Mouse (Mus musculus): ENCODE results near the gene Hspbap1. TPM values are rescaled to one million over a fixed set of nuclear protein-coding genes. Genes with fewer than 3 reads are reported as not detected.
A peak's percentile ranks its signal among the peaks of the same experiment; 100 is the strongest.

Gene Hspbap1
- polyA plus RNA-seq, 1 experiment from 2014 or later, result 15.1 TPM

DNA sequence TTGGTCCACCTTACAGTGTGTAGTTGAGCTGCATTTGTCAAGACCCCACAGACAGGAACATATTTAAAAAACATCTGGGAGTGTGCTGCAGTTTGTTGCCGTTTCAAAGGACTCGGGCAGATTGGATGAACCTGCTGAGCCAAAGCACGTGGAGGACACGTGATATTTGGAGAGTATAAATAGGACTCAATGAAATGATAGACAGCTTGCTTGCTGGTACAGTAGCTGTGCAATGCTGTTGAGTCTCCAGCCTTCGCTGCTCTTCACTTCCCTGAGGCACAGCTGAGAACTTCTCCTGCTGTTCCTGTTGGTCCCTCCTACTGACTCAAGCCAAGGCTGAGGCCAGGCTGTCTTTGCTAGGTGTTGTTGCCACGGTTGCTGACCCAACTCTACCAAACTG lies 29.2 kb upstream of the Hspbap1 start:
- Histone ChIP-seq H3K36me3 (replicated peaks; ENCODE audit: control insufficient read depth, insufficient read depth) (no peaks in the 10 kb centered on the region), H3K4me1 (replicated peaks; ENCODE audit: control insufficient read depth, insufficient read depth, low read length) (peaks cover 5% of the 10 kb centered on the region; the same call in 1 of the 2 replicates), H3K27me3 (ENCODE audit: control insufficient read depth, insufficient read depth, low read length) (no peaks in the 10 kb centered on the region), H3K4me2 (replicated peaks) (no peak overlapping the region), H3K9me3 (ENCODE audit: control insufficient read depth, low read length) (no peaks in the 10 kb centered on the region), H3K27ac (no peak overlapping the region), H3K4me3 (replicated peaks; ENCODE audit: low read length) (no peak overlapping the region), H3K9ac (no peak overlapping the region)
- DNase-seq (ENCODE audit: low spot score) (no peak), ATAC-seq (ENCODE audit: low FRiP score) (no peak)
- 83% methylated on average over 6 of the region's 6 CpGs for WGBS

DNA sequence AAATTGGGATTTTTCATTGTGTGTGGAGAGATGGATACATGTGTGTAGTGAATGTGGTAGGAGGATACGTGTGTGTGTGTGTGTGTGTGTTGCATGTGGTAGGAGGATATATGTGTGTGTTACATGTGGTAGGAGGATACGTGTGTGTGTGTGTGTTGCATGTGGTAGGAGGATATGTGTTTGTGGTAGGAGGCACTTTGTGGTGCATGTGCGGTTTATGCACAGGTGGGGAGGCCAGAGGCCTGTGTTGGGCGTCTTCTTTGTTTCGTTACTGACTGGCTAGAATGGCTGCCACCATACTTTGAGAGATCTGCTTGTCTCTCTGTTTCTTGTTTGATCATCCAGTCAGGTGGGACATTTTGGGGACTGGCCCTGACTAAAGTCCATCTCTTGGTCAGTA lies 28.6 kb upstream of the Hspbap1 start:
- Histone ChIP-seq H3K9ac (no peak overlapping the region), H3K27ac (no peak overlapping the region), H3K4me1 (replicated peaks; ENCODE audit: control insufficient read depth, insufficient read depth, low read length) (peaks cover 5% of the 10 kb centered on the region; the same call in 1 of the 2 replicates), H3K36me3 (replicated peaks; ENCODE audit: control insufficient read depth, insufficient read depth) (no peaks in the 10 kb centered on the region), H3K9me3 (ENCODE audit: control insufficient read depth, low read length) (no peaks in the 10 kb centered on the region), H3K4me3 (replicated peaks; ENCODE audit: low read length) (no peak overlapping the region), H3K4me2 (replicated peaks) (no peak overlapping the region), H3K27me3 (ENCODE audit: control insufficient read depth, insufficient read depth, low read length) (no peaks in the 10 kb centered on the region)
- no peak for DNase-seq (ENCODE audit: low spot score)
- ATAC-seq (ENCODE audit: low FRiP score), result no peak
- 91% methylated on average over 5 of the region's 5 CpGs for WGBS

DNA sequence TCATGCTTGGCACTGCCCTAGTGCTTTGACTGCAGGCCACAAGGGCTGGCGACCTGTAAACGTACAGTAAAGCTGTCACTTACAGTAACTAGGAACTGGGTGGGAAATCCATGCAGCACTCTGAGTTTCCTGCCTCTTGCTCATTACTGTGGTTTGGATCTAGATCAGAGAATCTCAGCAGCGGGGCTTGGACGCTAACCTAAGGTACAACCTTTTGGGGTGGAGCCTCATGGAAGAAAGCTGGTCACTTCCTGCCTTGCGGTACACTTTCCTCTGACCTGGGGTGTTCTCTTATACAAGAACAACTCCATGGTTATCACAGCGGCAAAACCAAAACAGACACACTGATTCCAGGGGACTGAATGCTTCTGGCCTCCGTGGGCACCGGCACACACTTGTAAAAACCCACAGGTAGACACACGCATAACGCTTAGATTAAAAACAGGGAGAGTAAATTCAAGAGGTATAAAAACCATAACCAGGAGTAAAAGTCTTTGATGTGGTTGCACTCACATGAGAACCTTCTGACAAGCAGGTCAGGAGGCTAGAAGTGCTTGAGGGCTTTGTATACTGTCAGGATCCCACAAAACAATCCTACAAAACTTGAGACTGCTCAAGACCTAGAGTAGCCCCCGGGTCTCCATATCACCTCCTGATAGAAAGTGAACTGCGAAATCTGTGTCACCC lies 27.8 kb upstream of the Hspbap1 start:
- Histone ChIP-seq H3K27me3 (ENCODE audit: control insufficient read depth, insufficient read depth, low read length) (no peaks in the 10 kb centered on the region), H3K9ac (no peak overlapping the region), H3K27ac (no peak overlapping the region), H3K4me1 (replicated peaks; ENCODE audit: control insufficient read depth, insufficient read depth, low read length) (peaks cover 5% of the 10 kb centered on the region; the same call in 1 of the 2 replicates), H3K36me3 (replicated peaks; ENCODE audit: control insufficient read depth, insufficient read depth) (no peaks in the 10 kb centered on the region), H3K4me2 (replicated peaks) (no peak overlapping the region), H3K9me3 (ENCODE audit: control insufficient read depth, low read length) (no peaks in the 10 kb centered on the region), H3K4me3 (replicated peaks; ENCODE audit: low read length) (no peak overlapping the region)
- ATAC-seq (ENCODE audit: low FRiP score) (no peak), DNase-seq (ENCODE audit: low spot score) (no peak)
- 93% methylated on average over 12 of the region's 12 CpGs for WGBS

DNA sequence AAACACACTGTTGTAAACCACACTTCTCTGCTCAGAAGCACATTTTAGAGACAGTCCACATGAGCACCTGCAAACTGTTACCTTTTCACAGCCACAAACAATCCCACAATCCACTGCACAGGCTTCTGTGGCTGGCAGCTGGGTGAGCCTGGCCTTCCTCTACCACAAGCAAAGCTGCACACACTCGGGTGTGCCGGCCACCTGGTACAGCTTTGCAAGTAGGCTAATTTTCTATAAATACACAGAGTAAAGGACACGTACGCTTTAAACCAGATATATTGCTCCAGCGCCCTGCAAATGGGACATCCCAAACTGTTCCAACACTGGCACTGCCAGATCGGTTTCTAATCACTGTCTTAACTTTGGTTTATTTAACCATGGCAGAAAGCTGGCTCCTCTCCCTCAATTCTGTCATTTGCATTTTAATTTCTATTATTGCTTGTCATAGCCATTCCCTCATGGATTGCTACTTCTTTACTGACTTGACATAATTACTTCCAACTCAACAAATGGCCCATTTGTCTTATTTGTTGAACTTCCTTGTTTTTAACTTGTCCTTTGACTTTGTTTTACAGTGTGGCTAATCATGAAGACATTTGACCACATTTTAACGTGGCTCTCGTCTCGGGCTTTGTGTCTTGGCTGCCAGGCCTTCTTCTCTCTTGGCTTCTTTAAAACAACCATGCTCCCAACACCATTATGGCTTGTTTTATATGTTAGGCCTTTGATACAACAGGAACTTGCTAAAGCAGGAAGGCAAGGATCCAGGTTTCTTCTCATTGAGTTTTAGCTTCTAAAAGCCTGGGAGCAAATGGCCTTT lies 22.5 kb upstream of the Hspbap1 start:
- no peak overlapping the region for H3K9ac ChIP-seq
- H3K36me3 ChIP-seq (replicated peaks; ENCODE audit: control insufficient read depth, insufficient read depth), result 0 out of 2 replicates have a peak, but pooled peaks cover 5% of the 10 kb centered on the region
- no peak overlapping the region for H3K4me2 ChIP-seq (replicated peaks)
- H3K27me3 ChIP-seq (ENCODE audit: control insufficient read depth, insufficient read depth, low read length), result no peaks in the 10 kb centered on the region
- H3K9me3 ChIP-seq (ENCODE audit: control insufficient read depth, low read length), result no peaks in the 10 kb centered on the region
- no peak overlapping the region for H3K27ac ChIP-seq
- H3K4me1 ChIP-seq (replicated peaks; ENCODE audit: control insufficient read depth, insufficient read depth, low read length), result no peaks in the 10 kb centered on the region
- ATAC-seq (ENCODE audit: low FRiP score) (no peak), DNase-seq (ENCODE audit: low spot score) (no peak)
- H3K4me3 ChIP-seq (replicated peaks; ENCODE audit: low read length), result no peak overlapping the region
- WGBS, result 77% methylated on average over 9 of the region's 9 CpGs

DNA sequence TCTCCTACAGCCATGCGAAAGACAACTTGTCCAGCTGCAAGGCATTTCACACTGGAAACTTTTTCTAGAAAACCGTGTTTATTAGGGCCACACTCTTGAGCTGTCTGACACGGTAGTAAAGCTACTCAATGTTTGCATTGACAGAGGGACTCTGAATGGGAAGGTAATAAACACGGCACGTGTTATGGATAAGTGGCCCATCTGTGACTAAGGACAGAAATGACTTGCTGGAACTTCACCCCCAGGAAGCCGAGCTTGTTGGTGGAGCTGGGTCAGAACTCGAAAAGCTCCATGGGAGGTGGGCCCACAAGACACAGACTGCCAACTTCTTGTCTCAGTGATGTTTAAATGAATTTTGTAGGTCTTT lies 22.0 kb upstream of the Hspbap1 start:
- Histone ChIP-seq H3K9ac (no peak overlapping the region), H3K4me1 (replicated peaks; ENCODE audit: control insufficient read depth, insufficient read depth, low read length) (no peaks in the 10 kb centered on the region), H3K27ac (no peak overlapping the region), H3K4me3 (replicated peaks; ENCODE audit: low read length) (no peak overlapping the region), H3K4me2 (replicated peaks) (no peak overlapping the region), H3K36me3 (replicated peaks; ENCODE audit: control insufficient read depth, insufficient read depth) (0 out of 2 replicates have a peak, but pooled peaks cover 5% of the 10 kb centered on the region), H3K9me3 (ENCODE audit: control insufficient read depth, low read length) (no peaks in the 10 kb centered on the region), H3K27me3 (ENCODE audit: control insufficient read depth, insufficient read depth, low read length) (no peaks in the 10 kb centered on the region)
- 90% methylated on average over 7 of the region's 7 CpGs for WGBS
- DNase-seq (ENCODE audit: low spot score) (no peak), ATAC-seq (ENCODE audit: low FRiP score) (no peak)

DNA sequence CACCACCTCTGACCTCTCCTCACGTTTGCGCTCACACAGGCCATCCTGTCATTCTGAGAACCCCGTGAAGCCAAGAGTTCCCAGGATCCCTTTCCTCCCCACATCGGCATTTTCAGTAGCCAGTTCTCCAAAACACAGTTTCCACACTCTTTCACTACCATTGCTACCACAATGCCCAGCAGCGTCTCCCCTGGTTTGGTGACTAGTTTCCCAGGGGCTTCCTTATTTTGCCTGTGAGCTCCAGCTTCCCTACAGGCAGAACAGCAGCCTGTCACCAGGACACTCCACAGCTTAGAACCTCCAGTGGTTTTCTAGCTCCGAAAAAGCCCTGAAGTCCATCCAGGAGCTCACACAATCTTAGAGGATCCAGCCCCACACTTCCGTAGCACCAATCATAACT lies 20.8 kb upstream of the Hspbap1 start:
- no peak for DNase-seq (ENCODE audit: low spot score)
- Histone ChIP-seq H3K9ac (no peak overlapping the region), H3K36me3 (replicated peaks; ENCODE audit: control insufficient read depth, insufficient read depth) (0 out of 2 replicates have a peak, but pooled peaks cover 5% of the 10 kb centered on the region), H3K27me3 (ENCODE audit: control insufficient read depth, insufficient read depth, low read length) (no peaks in the 10 kb centered on the region), H3K4me2 (replicated peaks) (no peak overlapping the region), H3K9me3 (ENCODE audit: control insufficient read depth, low read length) (no peaks in the 10 kb centered on the region), H3K4me3 (replicated peaks; ENCODE audit: low read length) (no peak overlapping the region), H3K27ac (no peak overlapping the region), H3K4me1 (replicated peaks; ENCODE audit: control insufficient read depth, insufficient read depth, low read length) (no peaks in the 10 kb centered on the region)
- no peak for ATAC-seq (ENCODE audit: low FRiP score)
- WGBS, result 84% methylated on average over 7 of the region's 7 CpGs

DNA sequence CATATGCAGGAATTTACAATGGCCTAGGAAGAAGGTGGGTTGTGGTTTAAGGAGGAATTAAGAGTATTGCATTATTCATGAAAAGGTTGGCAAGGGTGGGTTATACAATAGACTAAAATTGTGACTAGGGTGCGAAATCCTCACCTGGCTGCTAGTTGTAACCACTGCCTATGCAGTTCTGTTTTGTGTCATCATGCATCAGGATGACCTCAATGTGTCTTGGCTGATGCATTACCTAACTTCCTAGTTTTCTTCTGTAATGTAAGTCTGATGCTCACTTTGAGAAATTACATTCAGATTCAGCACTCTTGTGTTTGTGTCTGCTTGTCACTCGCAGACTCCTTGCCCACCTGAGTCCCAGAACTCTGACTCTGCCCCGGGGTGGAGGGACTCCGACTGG lies 18.3 kb upstream of the Hspbap1 start:
- 90% methylated on average over 4 of the region's 4 CpGs for WGBS
- no peak overlapping the region for H3K4me3 ChIP-seq (replicated peaks; ENCODE audit: low read length)
- no peak overlapping the region for H3K9ac ChIP-seq
- H3K36me3 ChIP-seq (replicated peaks; ENCODE audit: control insufficient read depth, insufficient read depth), result 0 out of 2 replicates have a peak, but pooled peaks cover 5% of the 10 kb centered on the region
- H3K4me2 ChIP-seq (replicated peaks), result no peak overlapping the region
- no peaks in the 10 kb centered on the region for H3K27me3 ChIP-seq (ENCODE audit: control insufficient read depth, insufficient read depth, low read length)
- DNase-seq (ENCODE audit: low spot score) (no peak), ATAC-seq (ENCODE audit: low FRiP score) (no peak)
- H3K27ac ChIP-seq, result no peak overlapping the region
- H3K9me3 ChIP-seq (ENCODE audit: control insufficient read depth, low read length), result no peaks in the 10 kb centered on the region
- H3K4me1 ChIP-seq (replicated peaks; ENCODE audit: control insufficient read depth, insufficient read depth, low read length), result peaks cover 8% of the 10 kb centered on the region; the same call in 1 of the 2 replicates

DNA sequence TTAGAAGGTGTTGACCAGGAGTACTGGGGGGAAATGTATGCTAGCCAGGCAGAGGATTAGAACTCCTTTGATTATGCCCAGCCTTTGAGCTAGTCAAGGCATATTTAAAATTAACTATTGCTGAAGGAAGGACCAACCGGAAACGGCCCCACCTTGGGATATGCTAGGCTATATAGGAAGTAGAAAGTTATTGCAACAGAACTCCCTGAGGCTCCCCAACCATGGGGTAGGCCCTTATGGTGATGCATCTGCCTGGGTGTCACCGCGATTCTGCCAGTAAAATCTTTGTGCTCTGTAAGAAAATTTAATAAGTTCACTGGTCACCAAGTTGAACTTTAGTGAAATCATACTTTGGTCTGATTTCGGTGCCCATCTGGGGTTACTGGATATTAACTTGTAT lies 16.2 kb upstream of the Hspbap1 start:
- no peaks in the 10 kb centered on the region for H3K27me3 ChIP-seq (ENCODE audit: control insufficient read depth, insufficient read depth, low read length)
- 0 out of 2 replicates have a peak, but pooled peaks cover 5% of the 10 kb centered on the region for H3K36me3 ChIP-seq (replicated peaks; ENCODE audit: control insufficient read depth, insufficient read depth)
- H3K9me3 ChIP-seq (ENCODE audit: control insufficient read depth, low read length), result no peaks in the 10 kb centered on the region
- 96% methylated on average over 5 of the region's 5 CpGs for WGBS
- H3K4me2 ChIP-seq (replicated peaks), result no peak overlapping the region
- no peak overlapping the region for H3K4me3 ChIP-seq (replicated peaks; ENCODE audit: low read length)
- peaks cover 8% of the 10 kb centered on the region; the same call in 1 of the 2 replicates for H3K4me1 ChIP-seq (replicated peaks; ENCODE audit: control insufficient read depth, insufficient read depth, low read length)
- no peak for ATAC-seq (ENCODE audit: low FRiP score)
- no peak for DNase-seq (ENCODE audit: low spot score)
- H3K27ac ChIP-seq, result no peak overlapping the region
- no peak overlapping the region for H3K9ac ChIP-seq

DNA sequence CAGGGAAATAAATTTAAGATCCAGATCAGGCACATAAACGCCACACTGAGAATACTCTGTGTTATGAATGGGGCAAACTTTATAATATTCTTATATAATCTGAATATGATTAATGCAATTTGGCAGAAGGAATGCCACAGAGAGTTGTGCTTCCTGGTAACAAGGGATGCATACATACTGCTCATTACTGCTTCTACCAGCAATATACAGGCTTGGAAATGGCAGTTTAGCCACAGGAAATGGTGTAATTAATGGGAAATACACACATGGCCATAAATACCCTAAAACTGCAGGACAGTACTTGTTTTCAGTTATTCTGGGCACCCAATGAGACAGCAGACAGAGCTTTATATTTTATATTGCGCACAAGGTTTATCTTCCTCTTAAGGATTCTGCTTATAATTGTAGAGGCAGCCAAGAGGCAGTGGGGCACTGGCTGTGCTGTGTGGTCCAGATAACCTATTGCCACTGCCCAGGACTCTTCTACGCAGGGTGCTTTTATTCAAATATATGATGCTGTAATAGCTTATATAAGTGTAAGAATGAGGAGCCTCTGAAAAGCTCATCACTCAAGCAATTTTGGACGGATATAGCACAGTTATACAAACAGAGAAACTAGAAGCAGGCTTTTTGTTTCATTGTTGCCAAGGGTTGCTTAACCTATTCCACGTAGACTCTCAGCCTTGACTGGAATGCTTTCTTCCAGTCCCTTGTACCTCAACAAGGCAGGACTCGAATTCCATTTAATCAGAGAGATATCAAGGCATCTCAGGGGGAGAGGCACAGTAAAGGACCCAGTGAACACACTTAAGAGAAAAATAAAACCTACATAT lies 14.5 kb upstream of the Hspbap1 start:
- no peak overlapping the region for H3K9ac ChIP-seq
- H3K36me3 ChIP-seq (replicated peaks; ENCODE audit: control insufficient read depth, insufficient read depth), result no peaks in the 10 kb centered on the region
- DNase-seq (ENCODE audit: low spot score) (no peak), ATAC-seq (ENCODE audit: low FRiP score) (no peak)
- no peaks in the 10 kb centered on the region for H3K27me3 ChIP-seq (ENCODE audit: control insufficient read depth, insufficient read depth, low read length)
- peak overlapping the region; percentile 10; the same call in 1 of the 2 replicates for H3K27ac ChIP-seq
- no peaks in the 10 kb centered on the region for H3K9me3 ChIP-seq (ENCODE audit: control insufficient read depth, low read length)
- H3K4me3 ChIP-seq (replicated peaks; ENCODE audit: low read length), result no peak overlapping the region
- peaks cover 8% of the 10 kb centered on the region; the same call in 1 of the 2 replicates for H3K4me1 ChIP-seq (replicated peaks; ENCODE audit: control insufficient read depth, insufficient read depth, low read length)
- no peak overlapping the region for H3K4me2 ChIP-seq (replicated peaks)
- 73% methylated on average over 6 of the region's 6 CpGs for WGBS
